Mouse (Mus musculus) gastrocnemius, postnatal 25 days (tissue): ENCODE results near the gene Tchhl1. TPM values are rescaled to one million over a fixed set of nuclear protein-coding genes. Genes with fewer than 3 reads are reported as not detected.
A peak's percentile ranks its signal among the peaks of the same experiment; 100 is the strongest.

Experiments
- DNase-seq: peaks from one replicate; pipeline ENCODE4 v3.0.0; 2022
- microRNA-seq, 2 experiments: library from miRNA; unstranded; fragments of <30 nt; microRNA quantifications; one replicate each; pipeline ENCODE4 v1.2.0; 2021; ENCODE audit warnings: borderline replicate concordance in 2 of 2
- total RNA-seq, 2 experiments: library from RNA; stranded (reverse); gene quantifications; 1 replicate in 1 of 2; 2 replicates in 1 of 2; pipeline ENCODE4 v1.2.3; 2021

Gene Tchhl1
- total RNA-seq, 2 experiments from 2014 or later = not detected

GRCm38 (mm10) chr3:93504536-93505189 lies 36.1 kb downstream of the Tchhl1 start:
- no peak for DNase-seq

GRCm38 (mm10) chr3:93505960-93506863 lies 37.7 kb downstream of the Tchhl1 start:
- DNase-seq = peak; percentile 45

GRCm38 (mm10) chr3:93506881-93507325 lies 38.3 kb downstream of the Tchhl1 start:
- no peak for DNase-seq

DNA sequence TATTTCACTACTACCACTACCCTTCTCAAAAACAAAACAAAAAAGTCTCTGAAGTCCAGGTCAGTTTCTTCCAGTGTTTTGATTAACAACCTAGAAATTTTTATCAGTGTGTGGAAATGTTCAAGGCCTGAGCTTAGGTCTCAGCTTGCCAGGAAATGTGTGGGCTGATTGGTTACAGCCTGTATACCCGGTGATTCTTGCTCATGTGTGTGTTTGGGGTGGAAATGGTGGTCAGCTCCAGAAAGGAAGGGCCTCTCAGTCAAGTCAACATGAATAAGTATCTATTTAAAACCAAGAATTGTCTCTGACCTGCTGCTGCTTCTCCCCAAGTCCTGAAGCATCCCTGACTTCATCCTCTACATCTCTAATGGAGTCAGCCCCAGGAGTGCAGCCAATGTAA lies 40.7 kb downstream of the Tchhl1 start:
- DNase-seq = no peak

- no peak for DNase-seq
Observed at GRCm38 (mm10) chr3:93511036-93511435, 42.5 kb downstream of the Tchhl1 start.

DNA sequence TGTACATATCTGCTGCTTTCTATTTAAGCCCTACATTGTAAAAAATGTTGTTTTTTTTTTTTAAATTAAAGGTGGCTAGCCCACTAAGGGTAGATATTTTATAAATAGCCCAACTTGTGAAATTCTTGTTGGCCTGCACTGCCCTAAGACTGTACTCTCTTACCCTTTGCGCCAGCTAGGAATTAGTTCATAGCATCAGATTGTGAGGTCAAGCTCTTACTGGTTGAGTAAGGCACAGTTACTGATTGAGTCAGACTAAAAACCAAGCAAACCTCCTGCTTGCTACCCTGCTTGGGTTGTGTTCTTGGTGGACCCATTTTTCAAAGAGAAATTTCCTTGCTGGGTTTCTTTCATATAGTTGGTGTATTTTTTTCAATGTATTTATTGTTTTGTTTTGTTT lies 43.2 kb downstream of the Tchhl1 start:
- DNase-seq = no peak

GRCm38 (mm10) chr3:93512386-93513101 lies 44.0 kb downstream of the Tchhl1 start:
- no peak for DNase-seq

- DNase-seq = no peak
Observed at GRCm38 (mm10) chr3:93514628-93515027, 46.1 kb downstream of the Tchhl1 start.

- DNase-seq = no peak
Observed at GRCm38 (mm10) chr3:93517343-93517742, 48.8 kb downstream of the Tchhl1 start.

DNA sequence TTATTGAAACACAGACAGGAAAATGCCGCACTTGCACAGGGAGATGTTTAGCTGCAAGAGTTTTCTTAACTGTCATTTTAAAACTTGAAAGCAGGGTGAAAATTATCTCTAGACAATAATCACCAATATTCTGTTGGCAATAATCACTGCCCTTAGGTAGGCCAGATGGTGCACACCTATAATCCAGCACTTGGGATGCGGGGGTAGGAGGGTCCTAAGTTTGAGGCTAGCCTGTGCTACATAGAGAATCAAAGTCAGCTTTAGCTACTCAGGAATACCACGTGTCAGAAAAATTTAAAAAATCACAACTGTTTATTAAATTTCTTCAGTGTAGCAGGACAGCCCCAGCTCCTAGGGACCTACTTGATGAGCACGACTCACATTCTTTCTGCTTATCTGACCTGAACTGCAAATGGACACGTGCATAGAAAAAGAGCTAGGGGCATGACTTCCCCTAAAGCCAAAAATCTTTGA lies 51.3 kb downstream of the Tchhl1 start:
- DNase-seq = no peak

- DNase-seq = peak; percentile 54
Observed at GRCm38 (mm10) chr3:93520330-93521193, 52.0 kb downstream of the Tchhl1 start, which contains the start of gene S100a11. Gene S100a11, plus strand, starts transcription at chr3:93520488.

Small RNA genes lying within 50 kb of the gene (microRNA-seq; reads per million reads assigned to microRNA genes)
- gene Gm22752 = 0 reads per million in 2 experiments

Other genes with a start within 250 kb of the Tchhl1 start
- gene Flg, start 195.2 kb upstream of the Tchhl1 start, total RNA-seq = not detected
- not detected for gene Hrnr, start 149.0 kb upstream of the Tchhl1 start, total RNA-seq
- not detected for gene Rptn, start 75.1 kb upstream of the Tchhl1 start, total RNA-seq
- gene Tchh, start 26.4 kb upstream of the Tchhl1 start, total RNA-seq = under 1 TPM in 1 of 2 experiments, not detected in 1; 0.05 TPM
- gene S100a11, start 51.7 kb downstream of the Tchhl1 start, total RNA-seq = 10 to 100 TPM; 50.6 to 90.7 TPM
- 10 to 100 TPM; 63.9 to 85.7 TPM for gene S100a10, start 86.3 kb downstream of the Tchhl1 start, total RNA-seq
- not detected for gene Tdpoz2, start 183.9 kb downstream of the Tchhl1 start, total RNA-seq
- gene Tdpoz1, start 207.6 kb downstream of the Tchhl1 start, total RNA-seq = not detected
- not detected for gene Gm37596, start 224.3 kb downstream of the Tchhl1 start, total RNA-seq